Mouse (Mus musculus) thymus, postnatal 0 days (tissue): ENCODE measurements around the gene Cdh16. TPM values are rescaled to one million over a fixed set of nuclear protein-coding genes. Genes with fewer than 3 reads are reported as not detected.
A peak's percentile ranks its signal among the peaks of the same experiment; 100 is the strongest.
"Not testable (repeated sequence)": the region's sequence is repeated elsewhere in the genome, so short reads cannot be mapped to it uniquely, and the experiment has no call there.

Experiments
- DNase-seq: peaks from one replicate; pipeline ENCODE4 v3.0.0-alpha.2; 2015; ENCODE audit warnings: low spot score
- polyA plus RNA-seq: library from polyadenylated mRNA; unstranded; fragments of >200 nt; fragmentation: Nextera tagmentation; extraction: Ambion mirVana; gene quantifications from 2 replicates; pipeline ENCODE4 v1.2.1, GENCODE M21; 2015

Cdh16 gene
- polyA plus RNA-seq: 0.17 and 0.23 TPM in 2 replicates

DNA sequence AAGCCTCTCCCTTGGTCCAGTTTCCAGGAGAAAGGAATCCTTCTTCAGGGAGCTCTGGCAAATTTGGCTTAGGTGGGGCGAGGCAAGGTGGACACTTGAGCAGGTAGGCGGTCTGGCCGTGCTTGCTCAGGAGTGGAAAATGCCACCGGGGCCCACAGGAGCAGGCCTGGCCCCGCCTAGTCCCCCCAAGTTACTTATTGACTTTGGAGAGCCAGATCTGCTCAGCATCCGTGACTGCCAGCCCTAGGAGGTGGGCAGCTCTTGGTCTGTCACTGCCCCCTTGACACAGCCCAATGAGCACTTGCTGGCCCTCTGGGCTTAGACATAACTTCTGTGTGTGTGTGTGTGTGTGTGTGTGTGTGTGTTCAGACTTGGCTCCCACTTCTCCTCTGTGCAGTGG is at the start of gene Cdh16:
TSS of gene Cdh16 (minus strand) at position 236 of the 400 bp plus-strand sequence.
- no peak for DNase-seq

DNA sequence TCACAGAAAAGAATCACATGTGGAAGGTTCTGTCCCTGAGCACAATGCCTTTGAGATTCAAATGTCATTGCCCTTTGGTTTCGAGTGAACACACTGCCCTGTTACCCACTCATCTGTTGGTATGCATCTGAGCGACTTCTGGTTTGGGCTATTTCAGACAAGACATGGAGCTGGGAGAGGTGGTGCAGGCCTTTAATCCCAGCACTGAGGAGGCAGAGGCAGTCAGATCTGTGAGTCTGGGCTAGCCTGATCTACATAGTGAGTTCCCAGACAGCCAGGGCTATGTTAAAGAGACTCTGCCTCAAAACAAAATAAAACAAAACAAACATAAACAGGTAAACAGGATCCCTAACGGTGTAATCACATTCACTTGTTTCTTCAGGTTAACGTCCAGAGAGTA is 31.4 kb upstream of the Cdh16 start:
- no peak for DNase-seq

DNA sequence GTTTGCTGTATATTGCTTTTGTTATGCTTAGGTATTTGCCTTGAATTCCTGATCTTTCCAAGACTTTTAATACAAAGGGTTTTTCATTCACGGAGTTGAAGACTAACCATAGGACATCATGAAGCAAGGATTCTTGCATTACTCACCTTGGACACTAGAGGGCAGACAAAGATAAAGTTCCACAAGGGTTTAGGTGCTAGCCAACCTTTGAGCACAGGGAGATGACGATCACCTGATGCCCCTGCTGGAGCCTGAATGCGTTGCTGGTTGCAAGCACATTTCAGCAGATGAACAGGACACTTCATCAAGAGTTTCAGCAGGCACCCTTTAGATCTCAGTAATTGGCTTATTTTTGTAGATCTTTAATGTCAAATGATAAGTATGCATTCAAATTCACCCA is 30.8 kb upstream of the Cdh16 start:
- DNase-seq: peak; percentile 90

DNA sequence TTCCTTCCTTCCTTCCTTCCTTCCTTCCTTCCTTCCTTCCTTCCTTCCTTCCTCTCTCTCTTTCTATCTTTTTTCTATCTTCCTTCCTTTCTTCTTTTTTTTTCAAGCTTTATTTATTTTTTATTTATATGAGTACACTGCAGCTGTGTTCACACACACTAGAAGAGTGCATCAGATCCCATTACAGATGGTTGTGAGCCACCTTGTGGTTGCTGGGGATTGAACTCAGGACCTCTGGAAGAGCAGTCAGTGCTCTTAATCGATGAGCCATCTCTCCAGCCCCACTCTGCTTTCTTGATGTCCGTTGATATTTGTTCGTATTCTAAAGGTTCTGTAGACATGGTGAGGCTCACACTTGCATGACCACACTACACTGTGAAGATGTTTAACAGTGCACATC is 20.0 kb upstream of the Cdh16 start:
- not testable (repeated sequence) for DNase-seq

DNA sequence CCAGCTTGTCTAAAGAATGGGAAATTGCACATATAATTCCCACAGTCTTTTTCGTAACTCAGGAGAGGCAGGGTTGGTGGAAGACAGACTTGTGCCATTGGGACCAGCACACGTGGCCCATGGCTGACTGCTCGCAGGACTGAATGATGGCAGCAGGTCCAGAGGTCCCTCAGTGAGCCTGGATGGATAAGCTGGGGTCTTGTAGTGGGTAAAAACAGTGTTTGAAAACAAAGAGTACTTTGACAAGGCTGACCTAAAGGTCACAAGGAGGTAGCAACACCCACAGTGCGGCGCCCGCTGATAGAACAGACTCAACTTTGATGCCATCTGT is 18.1 kb upstream of the Cdh16 start:
- DNase-seq: no peak

DNA sequence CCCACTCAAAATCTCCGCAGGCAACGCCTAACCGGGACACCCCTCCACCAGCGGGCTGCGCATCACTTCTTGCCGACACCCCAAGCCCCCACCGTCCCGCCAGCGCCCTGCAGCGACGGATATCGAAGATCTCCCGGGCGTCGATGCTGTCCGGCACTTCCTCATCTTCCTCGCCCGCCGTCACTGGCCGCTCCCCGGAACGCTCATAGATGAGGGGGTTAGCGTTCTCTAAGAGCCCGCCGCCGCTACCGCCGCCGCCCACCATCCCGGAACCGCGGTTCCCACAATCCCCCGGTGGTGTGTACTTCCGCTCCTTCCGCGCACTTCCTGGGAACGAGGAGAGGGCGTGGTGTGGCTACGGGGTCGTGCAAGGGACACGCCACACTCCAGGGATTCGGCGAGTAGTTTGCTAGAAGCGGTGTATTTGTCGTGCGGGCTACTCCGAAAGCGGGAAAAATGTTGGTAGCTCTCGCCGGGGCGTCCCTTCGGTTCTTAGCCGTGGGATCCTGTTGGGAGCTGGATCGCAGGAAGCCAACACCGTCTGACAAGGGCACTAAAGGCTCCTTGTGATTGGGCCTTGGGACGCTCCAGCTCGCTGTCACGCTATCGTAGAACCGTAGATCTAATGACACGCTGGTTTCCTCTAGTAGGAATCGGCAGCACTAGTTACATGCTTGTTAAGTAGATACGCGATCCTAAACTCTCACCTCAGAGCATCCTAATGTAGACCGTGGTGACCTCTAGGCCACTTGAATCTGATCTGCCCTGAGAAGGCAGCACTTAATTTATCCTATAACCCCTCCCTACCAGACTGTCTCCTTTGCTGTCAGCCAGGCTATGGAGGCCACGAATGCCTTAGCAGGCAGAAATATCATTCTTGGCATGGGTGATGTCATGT is 17.5 kb upstream of the Cdh16 start, which contains the start of gene Ciao2b:
TSS of gene Ciao2b (minus strand) at position 540 of the 898 bp plus-strand sequence.
- peak; percentile 85 for DNase-seq

DNA sequence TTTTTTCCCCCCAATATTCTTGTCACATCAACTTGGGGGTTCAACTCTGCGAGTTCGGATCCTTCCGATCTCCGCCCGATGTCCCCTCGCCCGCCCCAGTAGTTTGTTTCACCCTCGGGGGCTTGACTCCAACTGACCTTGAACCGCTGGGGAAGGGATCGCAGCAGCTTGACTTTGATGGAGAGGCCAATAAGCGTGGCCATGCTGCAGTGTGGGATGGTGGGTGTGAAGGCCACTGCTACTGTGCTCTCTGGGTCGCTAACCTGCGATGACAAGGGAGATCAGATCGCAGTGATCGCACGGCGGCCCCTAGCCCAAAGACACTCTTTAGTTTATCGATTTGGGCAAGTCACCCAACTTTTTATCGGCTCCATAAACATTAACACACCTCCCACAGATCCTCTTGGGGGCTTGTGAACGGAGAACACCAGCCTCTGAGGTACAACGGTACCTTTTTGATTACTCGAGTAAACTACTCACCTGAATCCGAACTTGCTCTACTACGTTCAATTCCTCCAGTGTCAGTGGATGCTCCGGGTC is 16.7 kb upstream of the Cdh16 start:
- DNase-seq: no peak

DNA sequence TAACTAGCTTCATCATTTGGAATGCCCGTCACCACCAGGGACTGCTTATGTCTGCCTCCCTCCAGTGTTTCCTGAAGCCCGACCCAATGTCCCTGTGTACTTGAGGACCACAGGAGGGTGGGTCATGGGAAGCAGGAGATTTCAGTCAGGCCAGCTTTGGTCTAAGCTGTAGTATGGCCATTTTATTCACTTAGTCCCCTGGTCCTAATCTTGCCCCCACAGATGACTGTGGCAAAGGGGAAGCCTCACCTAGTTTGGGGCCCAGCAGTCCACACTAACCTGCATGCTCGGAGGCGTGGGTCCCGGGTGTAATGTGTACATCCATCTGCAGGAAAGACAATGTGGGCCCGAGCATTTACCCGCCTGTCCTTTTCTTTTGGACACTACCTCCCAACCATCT is 16.0 kb upstream of the Cdh16 start:
- DNase-seq: no peak

DNA sequence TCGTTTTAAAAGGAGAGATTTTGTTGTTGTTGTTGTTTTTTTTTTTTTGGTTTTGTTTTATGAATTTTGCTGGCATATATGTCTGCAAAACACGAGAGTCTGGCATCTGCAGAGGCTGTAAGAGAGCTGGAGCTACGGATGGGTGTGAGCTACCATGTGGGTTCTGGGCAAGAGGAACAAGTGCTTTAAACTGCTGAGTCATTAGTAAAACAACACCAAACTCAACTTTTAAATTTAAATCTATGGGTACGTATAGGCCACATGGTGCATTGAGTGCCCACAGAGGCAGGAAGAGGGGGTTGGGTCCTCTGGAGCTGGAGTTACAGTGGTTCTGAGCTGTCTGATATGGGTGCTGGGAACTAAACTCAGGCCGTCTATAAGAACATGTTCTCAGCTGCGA is 13.8 kb upstream of the Cdh16 start:
- DNase-seq: no peak

DNA sequence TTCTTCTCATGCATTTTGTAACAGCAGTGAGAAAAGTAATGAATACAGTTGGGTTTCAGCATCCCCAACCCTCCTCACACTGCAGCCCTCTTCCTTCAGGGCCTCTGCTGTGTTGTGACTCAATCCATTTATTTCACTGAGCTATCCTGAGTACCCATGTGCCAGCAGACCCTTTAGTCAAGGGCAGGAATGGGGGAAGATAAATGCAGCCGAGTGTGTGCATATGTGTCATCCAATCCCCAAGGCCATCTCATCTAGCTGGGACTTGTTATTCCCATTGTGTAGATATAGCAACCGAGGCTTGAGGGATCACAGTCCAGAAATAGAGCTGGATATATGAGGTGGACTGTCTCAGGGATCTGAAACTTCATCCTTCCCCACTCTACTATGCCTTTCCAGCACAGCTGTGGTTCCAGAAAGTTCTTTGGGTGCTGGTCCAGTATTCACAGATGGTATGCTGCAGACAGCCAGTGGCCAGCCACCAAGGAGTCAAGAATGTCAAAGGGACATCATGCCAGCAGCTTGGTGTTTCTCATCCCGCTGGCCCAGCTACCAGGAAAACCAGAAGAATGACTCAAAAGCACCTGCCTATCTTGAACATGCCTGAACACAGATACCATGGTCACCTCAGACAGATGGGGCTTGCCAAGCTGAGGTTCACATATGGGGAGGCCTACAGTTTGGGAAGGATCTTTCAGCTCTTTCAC is 11.0 kb upstream of the Cdh16 start:
- DNase-seq: no peak

DNA sequence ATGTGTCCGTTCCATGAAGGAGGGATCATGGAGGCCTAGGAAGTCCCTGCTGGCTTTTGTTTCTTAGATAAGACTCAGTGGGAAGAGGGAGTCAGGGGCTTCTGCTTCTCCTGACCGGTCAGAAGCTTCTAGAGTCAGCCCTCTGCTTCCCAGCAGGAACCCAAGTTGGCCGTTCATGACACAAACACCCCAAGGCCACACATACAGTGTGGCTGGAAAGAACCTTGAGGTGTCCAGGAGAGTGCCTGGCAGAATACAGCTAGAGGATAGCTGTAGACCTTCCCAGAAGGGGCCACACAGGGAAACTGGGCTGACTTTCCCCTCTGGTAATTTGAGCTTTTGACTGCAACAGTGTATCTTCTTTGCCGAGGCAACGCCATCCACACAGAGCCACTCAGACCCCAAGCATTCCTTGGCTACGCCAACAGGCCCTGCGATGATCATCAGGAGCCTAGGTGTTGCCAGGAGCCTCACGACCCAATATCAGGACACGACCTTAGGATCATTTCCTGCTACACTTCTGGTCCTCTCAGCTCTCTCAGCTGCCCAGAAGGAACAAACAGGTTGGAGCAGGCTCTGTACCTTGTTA is 9.1 kb upstream of the Cdh16 start:
- DNase-seq: no peak

DNA sequence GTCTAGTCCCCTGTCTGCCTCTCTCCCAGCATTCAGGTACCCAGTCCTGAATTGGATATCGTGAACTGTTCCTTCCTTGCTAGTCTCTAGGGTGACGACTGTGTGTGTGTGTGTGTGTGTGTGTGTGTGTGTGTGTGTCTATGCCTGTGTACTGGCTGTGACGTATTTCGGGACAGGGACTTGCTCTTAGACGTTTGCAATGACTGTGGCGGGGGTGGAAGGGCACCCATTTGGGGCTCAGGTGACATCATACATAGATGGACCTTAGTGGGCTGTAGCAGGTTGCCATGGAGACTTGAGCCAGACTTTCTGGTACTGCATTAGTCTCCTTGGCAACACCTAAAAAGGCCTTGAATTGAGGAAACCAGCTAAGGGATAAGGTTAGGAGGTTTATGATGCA is 8.3 kb upstream of the Cdh16 start:
- DNase-seq: no peak

DNA sequence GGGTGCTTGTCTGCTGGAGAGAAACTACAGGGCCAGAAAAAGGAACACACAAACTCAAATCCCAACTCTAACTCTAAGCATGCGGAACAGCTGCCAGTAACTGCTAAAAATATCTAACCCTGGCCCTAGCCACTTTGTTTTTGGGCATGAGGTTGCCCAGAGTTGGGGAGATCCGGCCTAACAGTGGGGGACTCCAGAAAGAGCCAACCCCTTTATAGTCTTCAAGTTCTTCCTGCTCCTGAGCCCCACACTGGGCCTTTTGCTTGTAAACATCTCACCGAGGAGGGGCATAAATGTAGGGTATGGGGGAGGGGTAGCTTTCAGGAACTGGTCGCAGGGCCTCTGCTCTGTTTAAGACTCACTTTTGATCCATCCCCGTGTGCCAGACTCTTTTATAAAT is 7.8 kb upstream of the Cdh16 start:
- peak; percentile 18 for DNase-seq

DNA sequence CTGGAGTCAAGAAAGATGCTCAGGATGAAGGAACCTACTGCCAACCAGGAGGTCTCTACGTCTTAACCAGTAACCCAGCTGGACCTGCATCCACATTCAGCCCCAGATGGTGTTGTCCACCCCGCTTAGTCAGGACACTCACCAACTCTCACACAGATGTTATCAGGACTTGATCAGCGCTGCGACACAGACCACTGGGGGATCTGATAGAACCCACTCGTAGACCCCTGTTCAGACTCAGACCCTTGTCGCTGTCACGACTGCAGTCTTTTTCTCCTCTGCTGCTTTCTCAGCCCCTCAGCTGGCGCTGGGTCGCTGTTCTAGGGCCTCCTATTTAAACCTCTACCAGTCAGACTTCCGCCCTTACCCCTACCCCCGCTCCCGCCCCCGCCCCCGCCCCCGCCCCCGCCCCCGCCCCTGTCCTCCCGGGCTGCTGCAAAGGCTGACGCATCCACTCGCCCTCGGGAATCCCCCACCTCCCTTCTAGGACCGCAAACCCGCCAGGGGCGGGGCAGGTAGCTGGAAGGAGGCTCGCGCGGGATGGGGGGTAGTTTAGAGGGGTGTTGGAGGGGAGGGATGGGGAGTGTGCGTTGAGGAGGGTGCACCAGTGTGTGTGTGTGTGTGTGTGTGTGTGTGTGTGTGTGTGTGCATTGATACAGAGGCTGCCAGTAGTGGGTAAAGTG is 6.9 kb upstream of the Cdh16 start, which contains the start of gene Rrad:
TSS of gene Rrad (minus strand) at position 347 of the 683 bp plus-strand sequence.
- peak; percentile 83 for DNase-seq

DNA sequence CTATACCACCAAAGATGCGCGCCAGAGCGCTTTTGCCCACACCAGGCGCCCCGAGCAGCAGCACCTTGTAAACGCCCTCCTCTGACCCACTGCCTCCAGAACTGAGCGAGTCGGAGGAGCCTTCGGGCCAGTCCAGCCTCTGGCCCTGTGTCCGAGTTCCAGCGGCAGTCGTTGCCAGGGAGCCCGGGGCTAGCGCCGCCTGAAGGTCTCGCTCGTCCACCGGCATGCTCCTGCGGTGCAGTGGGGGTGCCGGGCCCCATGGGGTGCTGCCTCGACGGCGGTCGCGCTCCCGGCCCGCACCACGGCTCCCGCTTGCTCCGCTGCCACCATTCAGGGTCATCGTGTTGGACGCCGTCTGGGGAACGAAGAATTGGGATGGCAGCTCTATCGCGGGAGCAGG is 6.4 kb upstream of the Cdh16 start:
- DNase-seq: no peak

DNA sequence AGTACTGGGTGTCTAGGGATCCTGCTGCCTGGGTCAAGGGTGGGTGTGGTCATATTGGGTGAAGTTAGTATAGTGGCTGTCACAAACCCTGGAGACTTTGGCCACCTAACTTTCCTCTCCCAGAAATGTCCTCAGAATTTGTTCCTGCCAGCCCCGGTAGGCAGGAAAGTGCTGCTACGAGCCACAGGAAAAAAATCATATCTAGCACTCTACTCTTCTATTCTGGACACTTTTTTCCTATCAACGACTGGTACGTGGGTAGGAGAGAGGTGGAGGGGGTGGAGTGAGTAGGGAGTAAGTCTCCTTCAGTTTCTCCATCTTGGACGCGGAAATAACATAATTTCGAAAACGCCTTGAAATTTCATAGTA is 5.9 kb upstream of the Cdh16 start:
- DNase-seq: no peak

DNA sequence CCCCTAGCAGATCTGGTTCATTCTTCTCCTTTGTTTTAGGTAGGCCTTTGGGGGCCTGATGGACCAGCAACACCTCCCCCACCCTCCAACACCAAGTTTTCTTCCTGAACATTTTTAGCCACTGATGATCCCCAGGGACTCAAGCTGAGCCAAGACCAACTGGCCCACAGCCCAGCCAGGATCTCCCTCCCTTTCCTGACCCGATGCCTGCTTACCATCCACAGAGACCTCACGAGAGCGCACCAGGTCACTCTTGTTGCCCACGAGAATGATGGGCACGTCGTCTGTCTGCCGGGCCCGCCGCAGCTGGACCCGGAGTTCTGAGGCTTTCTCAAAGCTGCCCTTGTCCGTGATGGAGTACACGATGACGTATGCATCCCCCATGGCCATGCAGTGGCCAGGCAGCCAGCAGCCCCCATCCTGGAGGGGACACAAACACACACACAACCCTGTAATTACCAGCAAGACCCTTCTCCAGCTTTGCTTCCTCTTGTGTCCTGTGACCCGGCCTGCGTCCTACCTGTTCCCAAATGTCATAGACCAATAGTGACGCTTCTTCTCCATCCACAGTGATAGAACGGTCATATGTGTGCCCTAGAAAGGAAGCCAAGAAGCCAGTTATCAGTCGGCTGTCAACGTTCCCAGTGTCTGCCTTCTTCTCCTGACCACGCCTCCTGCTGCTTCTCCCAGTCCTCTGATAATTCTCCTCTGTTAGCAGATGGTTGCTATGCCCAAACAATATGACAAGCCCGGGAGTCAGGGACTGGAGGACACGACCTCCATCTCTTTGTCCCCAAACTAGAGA is 5.3 kb upstream of the Cdh16 start:
- no peak for DNase-seq

DNA sequence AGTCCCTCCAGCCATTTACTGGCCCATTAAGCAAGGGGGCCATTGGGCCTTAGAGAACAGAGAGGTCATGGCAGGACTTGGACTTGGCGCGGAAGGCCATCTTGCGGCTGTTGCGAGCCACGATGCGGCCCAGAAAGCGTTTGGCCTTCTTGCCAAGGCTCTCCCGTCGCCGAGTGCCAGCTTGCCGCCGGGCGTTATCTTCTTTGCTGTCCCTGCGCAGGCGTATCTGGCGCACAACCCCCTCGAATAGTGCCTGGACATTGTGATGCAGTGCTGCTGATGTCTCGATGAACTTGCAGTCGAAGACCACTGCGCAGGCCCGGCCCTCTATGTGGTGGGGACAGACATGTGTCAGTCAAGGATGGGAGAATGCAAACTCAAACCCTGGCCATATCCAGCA is 4.2 kb upstream of the Cdh16 start:
- DNase-seq: no peak

DNA sequence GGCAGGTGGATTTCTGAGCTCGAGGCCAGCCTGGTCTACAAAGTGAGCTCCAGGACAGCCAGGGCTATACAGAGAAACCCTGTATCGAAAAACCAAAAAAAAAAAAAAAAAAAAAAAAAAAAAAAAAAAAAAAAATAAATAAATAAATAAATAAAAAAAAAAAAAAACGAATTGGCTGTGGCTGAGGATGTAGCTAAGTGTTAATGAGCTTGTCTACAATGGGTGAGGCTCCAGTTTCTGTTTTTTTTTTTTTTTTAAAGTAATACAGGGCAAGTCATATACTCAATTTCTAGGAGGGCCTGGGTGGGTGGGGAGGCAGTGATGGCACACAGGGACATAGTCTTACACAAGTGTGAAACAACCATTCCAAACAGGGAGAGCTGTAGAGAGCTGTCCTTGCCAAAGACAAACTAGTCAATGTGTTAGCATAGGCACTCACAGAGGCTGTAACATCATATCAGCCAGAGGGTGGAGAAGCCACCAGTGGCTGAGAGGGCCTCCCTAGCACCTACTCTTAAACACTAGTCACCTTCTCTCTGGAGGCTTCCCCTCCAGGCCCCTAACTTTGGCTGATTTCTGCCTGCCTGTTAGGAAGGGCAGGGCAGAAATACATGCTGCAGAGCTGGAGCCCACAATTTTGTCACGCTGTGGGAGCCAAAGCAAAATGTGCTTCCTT is 3.0 kb upstream of the Cdh16 start:
- no peak for DNase-seq

DNA sequence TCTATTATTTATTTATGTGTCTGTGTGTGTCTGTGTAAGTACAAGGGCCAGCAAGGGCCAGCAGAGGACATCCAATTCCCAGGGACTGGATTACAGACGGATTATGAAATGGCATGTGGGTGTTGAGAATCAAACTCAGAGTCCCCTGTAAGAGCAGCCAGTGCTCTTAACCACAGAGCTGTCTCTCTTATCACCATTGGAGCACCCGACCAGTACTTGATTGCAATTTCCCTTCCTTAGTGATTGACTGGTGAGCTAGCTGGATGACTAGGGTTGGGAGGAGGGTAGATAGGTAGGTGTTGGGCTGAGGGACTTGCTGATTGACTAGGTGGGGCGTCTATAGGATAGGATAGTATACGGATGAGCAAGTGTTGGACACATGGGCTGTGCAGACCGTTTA is 3.4 kb downstream of the Cdh16 start:
- DNase-seq: no peak
